Mouse (Mus musculus): ENCODE data around the gene 6030498E09Rik. TPM values are rescaled to one million over a fixed set of nuclear protein-coding genes. Genes with fewer than 3 reads are reported as not detected.

The 6030498E09Rik gene
- not detected in 2 replicates for polyA plus RNA-seq (2015; fragmentation: Nextera tagmentation; extraction: Ambion mirVana)

- no peak for DNase-seq (ENCODE audit: low spot score)
Observed at GRCm38 (mm10) chrX:38772478-38772877, at the start of gene 6030498E09Rik. Gene 6030498E09Rik (plus strand): TSS chrX:38772671.

DNA sequence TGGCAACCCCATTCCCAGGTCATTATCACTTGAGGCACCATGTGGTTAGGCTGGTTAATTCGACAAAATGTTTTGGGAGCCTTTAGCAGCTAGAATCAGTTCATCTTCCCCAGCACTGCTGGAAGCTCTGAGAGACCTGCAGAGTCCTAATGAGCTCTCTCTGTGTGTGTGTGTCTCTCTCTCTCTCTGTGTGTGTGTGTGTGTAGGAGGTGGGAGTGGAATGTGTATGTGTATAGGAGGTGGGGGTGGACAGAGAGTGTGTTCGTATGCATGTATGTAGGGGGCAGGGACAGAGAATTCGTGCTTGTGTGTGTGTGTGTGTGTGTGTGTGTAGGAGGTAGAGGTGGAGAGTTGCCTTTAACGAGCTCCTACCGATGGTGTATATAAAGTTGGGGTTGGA, 42.4 kb upstream of the 6030498E09Rik start:
- no peak for DNase-seq (ENCODE audit: low spot score)

DNA sequence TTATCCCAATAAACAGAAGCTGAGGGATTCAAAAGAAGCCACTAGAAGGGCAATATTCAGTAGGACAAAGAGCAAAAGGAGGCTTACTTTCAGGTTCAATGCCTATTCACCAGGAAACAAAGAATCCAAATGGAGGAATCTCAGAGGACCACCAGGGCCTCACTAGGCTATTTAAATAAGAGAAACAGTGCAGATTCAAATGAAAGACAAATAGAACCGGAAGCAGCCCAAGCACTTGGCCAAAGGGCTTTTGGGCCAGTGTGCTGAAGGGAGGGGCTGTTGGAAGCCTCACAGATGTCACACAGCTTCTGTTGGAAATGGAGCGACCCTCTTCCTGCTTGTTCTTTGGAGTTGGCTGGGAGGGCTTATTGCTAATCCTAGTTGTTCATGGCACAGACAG, 41.8 kb upstream of the 6030498E09Rik start:
- DNase-seq (ENCODE audit: low spot score) = no peak

- DNase-seq (ENCODE audit: low spot score) = no peak
Observed at GRCm38 (mm10) chrX:38733683-38734082, 38.8 kb upstream of the 6030498E09Rik start.

GRCm38 (mm10) chrX:38734916-38735880, 37.3 kb upstream of the 6030498E09Rik start:
- DNase-seq (ENCODE audit: low spot score) = no peak

GRCm38 (mm10) chrX:38771453-38771852, 1.0 kb upstream of the 6030498E09Rik start:
- DNase-seq (ENCODE audit: low spot score) = no peak

- DNase-seq (ENCODE audit: low spot score) = no peak
Observed at GRCm38 (mm10) chrX:38771886-38772285, 585 bp upstream of the 6030498E09Rik start.

GRCm38 (mm10) chrX:38794373-38794772, 21.9 kb downstream of the 6030498E09Rik start:
- DNase-seq (ENCODE audit: low spot score) = no peak

- DNase-seq (ENCODE audit: low spot score) = no peak
Observed at GRCm38 (mm10) chrX:38813934-38814333, 41.5 kb downstream of the 6030498E09Rik start.

GRCm38 (mm10) chrX:38816841-38817240, 44.4 kb downstream of the 6030498E09Rik start:
- no peak for DNase-seq (ENCODE audit: low spot score)

- DNase-seq (ENCODE audit: low spot score) = no peak
Observed at GRCm38 (mm10) chrX:38958571-38958970, 186.1 kb downstream of the 6030498E09Rik start.

- no peak for DNase-seq (ENCODE audit: low spot score)
Observed at GRCm38 (mm10) chrX:38996265-38996664, 223.8 kb downstream of the 6030498E09Rik start.

Small RNA genes lying within 50 kb of the gene (microRNA-seq; reads per million reads assigned to microRNA genes)
- gene Gm25642 (ENCODE audit: borderline number of aligned reads) = not detected

Other genes starting within 250 kb of the 6030498E09Rik start
- gene Cul4b, start 196.5 kb upstream of the 6030498E09Rik start, polyA plus RNA-seq (2015; fragmentation: Nextera tagmentation; extraction: Ambion mirVana) = 20.6 and 23.5 TPM in 2 replicates
- 167 and 185 TPM in 2 replicates for gene Mcts1, start 172.1 kb upstream of the 6030498E09Rik start, polyA plus RNA-seq (2015; fragmentation: Nextera tagmentation; extraction: Ambion mirVana)
- 30.6 TPM in 2 replicates for gene C1galt1c1, start 137.6 kb upstream of the 6030498E09Rik start, polyA plus RNA-seq (2015; fragmentation: Nextera tagmentation; extraction: Ambion mirVana)